Mouse (Mus musculus): ENCODE data around the gene Smg6.

DNA sequence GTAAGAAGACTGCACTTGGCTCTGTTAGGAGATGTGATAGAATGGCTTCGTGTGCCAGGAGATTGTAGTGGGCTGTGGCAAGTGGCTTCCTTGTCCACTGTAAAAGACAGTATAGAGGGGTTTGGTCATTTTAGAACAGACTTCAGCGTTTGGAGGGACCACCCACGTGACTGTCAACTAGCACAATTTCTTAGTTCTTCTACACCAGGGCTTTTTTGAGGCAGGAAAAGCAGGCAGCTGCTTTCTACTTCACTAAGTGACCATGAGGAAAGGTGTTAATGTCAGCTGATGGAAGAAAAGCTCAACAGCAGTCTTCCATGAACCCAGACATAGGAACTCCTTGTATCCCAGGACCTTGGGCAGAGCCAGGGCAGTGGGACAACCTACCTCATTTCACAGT lies 121.0 kb downstream of the Smg6 start:
- TF ChIP-seq CTCF (IDR thresholded peaks at IDR 0.05; ENCODE audit: low read depth, low read length), result no peak
- TF ChIP-seq POLR2A (IDR thresholded peaks at IDR 0.05; ENCODE audit: insufficient read depth, low read length), result no peak

All from ES-Bruce4 (cell line).